Mouse (Mus musculus): ENCODE results near the gene Msi2. TPM values are rescaled to one million over a fixed set of nuclear protein-coding genes. Genes with fewer than 3 reads are reported as not detected.

Gene Msi2
- polyA plus RNA-seq, 1 experiment from 2014 or later = 41.0 TPM

DNA sequence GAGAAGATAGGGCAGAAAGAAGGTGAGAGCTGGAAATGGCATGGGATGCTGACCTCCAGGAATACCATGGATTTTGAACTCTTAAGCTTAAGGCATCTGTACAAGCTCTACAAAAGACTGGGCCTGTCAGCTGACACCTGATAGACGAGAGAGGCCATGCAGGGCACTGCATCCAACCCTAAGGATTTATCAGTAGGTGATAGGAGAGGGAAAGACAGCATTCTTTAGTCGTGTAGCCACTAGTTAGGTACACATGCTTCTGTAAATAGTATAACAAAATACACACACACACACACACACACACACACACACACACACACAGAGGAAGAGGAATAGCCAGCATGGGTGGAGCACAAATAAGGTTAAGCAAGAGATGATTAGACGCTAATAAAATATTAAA lies 269.7 kb downstream of the Msi2 start:
- H3K9ac ChIP-seq (replicated peaks) = no peak overlapping the region
- H3K9me3 ChIP-seq = no peaks in the 10 kb centered on the region
- H3K27me3 ChIP-seq = no peaks in the 10 kb centered on the region
- H3K27ac ChIP-seq = peak overlapping the region; percentile 75; the same call in 1 of the 2 replicates
- no peak overlapping the region for H3K4me3 ChIP-seq (replicated peaks)
- H3K36me3 ChIP-seq = 0 out of 2 replicates have a peak, but pooled peaks cover 5% of the 10 kb centered on the region
- ATAC-seq = no peak
- peaks cover 61% of the 10 kb centered on the region for H3K4me1 ChIP-seq (replicated peaks)
- H3K4me2 ChIP-seq (replicated peaks) = no peak overlapping the region
- WGBS = 65% methylated on average over 3 of the region's 3 CpGs

DNA sequence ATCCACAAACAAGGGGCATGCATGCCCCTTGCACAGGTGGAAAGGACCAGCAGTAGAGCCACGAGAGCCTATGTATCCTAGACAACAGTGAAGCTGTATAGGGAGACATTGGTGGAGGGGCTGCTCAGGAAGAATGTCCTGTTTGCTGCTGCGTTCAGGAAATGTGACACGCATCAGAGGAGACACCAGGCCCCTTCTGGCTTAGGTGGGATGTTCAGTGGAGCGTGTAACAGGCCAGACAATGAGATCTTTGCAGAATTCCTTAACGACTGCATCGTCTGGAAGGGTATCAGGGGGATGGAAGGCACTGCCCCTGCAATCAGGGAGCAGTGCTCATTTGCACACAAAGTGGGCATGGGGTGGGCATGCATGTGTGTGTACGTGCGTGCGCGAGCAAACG lies 271.0 kb downstream of the Msi2 start:
- WGBS = 34% methylated on average over 11 of the region's 11 CpGs

DNA sequence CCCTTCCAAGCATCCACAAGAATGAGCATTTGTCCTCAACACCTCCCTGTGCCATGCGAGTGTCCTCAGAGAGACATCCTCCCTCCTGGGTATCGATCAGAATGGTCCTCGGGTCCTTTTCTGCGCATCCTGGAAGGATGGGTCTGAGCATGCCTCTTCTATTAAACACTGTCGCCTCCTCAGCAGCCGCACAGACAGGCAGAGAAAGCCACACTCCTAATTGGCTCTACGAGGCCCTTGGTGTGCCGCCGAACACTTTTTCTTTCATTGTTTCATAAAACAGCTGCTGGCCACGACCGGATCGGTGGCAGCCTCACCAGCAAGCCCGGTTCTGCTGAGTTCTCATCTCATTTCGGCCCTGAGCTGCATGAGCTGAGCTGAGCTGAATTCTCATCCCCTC lies 274.4 kb downstream of the Msi2 start:
- Histone ChIP-seq H3K9ac (replicated peaks) (0 out of 2 replicates have a peak overlapping the region, but pooled peaks have one; percentile 11), H3K9me3 (no peaks in the 10 kb centered on the region), H3K4me3 (replicated peaks) (no peak overlapping the region), H3K27ac (peak overlapping the region; percentile 79), H3K27me3 (no peaks in the 10 kb centered on the region), H3K4me1 (replicated peaks) (peaks cover 92% of the 10 kb centered on the region), H3K36me3 (no peaks in the 10 kb centered on the region), H3K4me2 (replicated peaks) (0 out of 2 replicates have a peak overlapping the region, but pooled peaks have one; percentile 7)
- 55% methylated on average over 14 of the region's 14 CpGs for WGBS
- ATAC-seq = no peak

More for the DNA sequence above, 271.0 kb downstream of the Msi2 start:
- Histone ChIP-seq H3K36me3 (0 out of 2 replicates have a peak, but pooled peaks cover 5% of the 10 kb centered on the region), H3K27me3 (no peaks in the 10 kb centered on the region), H3K9ac (replicated peaks) (0 out of 2 replicates have a peak overlapping the region, but pooled peaks have one; percentile 2), H3K27ac (peak overlapping the region; percentile 75), H3K4me1 (replicated peaks) (peaks cover 69% of the 10 kb centered on the region), H3K4me3 (replicated peaks) (no peak overlapping the region), H3K9me3 (no peaks in the 10 kb centered on the region), H3K4me2 (replicated peaks) (no peak overlapping the region)
- peak; percentile 54 for ATAC-seq

DNA sequence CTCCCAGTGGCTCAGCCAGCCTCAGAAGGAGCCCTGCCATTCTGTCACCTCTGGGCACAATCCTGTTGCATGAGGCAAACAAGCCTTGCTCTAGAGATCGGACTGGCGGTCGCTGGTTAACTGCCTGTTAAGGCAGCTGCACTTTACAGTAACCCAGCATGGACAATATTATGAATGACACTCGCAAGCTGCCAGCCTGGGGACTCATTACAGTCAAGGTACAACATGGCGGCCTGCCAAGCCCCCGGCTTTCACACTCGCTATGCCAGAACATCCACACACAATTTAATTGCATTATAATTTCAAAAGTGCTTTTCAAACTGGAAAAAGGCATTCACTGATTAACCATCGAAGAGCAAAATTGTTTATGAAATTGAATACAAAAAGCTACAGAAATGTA lies 275.0 kb downstream of the Msi2 start:
- ATAC-seq = no peak
- 44% methylated on average over 8 of the region's 8 CpGs for WGBS
- Histone ChIP-seq H3K27ac (peak overlapping the region; percentile 79), H3K9me3 (no peaks in the 10 kb centered on the region), H3K4me2 (replicated peaks) (no peak overlapping the region), H3K27me3 (no peaks in the 10 kb centered on the region), H3K4me1 (replicated peaks) (peaks cover 92% of the 10 kb centered on the region), H3K9ac (replicated peaks) (0 out of 2 replicates have a peak overlapping the region, but pooled peaks have one; percentile 39), H3K4me3 (replicated peaks) (no peak overlapping the region), H3K36me3 (no peaks in the 10 kb centered on the region)

DNA sequence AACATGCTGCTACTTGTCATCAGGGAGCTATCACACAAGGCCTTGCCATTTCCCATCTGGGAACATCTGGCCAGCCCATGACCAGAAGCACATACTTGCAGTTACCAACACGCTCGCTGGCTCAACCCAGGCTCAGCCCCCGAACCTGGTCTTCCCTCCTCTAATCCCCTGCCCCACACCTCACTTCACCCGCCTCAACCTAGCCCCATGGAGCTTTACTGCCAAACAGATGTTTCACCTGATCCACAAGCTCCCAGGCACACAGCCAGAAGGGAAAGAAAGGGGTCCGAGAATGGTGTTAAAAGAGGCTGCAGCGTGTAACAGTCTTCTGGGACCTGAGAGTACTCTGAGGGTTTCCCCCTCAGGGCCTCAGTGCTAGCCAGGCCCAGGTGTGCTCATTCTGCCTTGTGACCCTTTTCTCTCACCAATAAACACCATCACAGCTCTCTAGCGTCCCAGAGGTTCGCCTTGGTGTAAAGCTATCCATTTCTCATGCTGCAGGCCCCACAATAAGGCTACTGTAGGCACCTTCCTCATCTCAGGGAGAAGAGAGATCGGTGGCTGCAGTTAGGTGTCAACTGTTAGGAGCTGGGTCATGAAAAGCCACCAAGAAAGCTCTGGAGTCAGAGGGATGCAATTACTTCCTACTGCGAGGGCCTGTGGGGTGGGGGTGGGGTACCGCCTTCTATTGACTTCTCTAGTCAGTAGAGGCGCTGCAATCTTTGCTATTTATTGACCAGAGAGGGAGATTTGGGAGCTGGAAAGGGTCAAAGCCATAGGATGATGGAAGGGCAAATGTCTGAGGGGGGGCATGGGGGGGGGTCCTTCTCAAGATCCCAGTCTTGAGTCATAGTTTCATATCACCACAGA lies 276.2 kb downstream of the Msi2 start:
- H3K4me3 ChIP-seq (replicated peaks) = no peak overlapping the region
- no peaks in the 10 kb centered on the region for H3K9me3 ChIP-seq
- WGBS = 66% methylated on average over 12 of the region's 12 CpGs
- peak overlapping the region; percentile 70 for H3K27ac ChIP-seq
- ATAC-seq = no peak
- no peaks in the 10 kb centered on the region for H3K36me3 ChIP-seq
- peaks cover 91% of the 10 kb centered on the region for H3K4me1 ChIP-seq (replicated peaks)
- no peak overlapping the region for H3K9ac ChIP-seq (replicated peaks)
- no peak overlapping the region for H3K4me2 ChIP-seq (replicated peaks)
- H3K27me3 ChIP-seq = no peaks in the 10 kb centered on the region

DNA sequence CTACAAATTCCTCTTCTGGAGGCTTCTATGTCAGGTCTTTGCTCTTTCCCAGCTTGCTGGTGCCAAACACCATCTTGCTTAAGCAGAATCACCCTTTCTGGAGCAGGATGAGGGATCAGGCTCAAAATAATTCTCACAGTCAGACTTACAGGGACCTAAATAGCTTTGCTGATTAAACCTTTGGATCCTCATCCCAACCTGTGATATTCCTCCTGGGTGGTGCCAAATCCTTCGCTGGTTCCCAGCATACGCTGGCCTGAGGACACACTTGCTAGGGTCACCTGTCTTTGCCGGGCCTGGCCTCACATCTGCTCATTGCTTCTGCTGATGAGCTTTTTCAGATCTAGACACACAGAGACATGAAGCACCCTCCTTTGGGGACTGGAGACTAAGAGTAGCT lies 279.7 kb downstream of the Msi2 start:
- no peak overlapping the region for H3K9ac ChIP-seq (replicated peaks)
- 83% methylated on average over 3 of the region's 3 CpGs for WGBS
- peak overlapping the region; percentile 36 for H3K27ac ChIP-seq
- H3K36me3 ChIP-seq = no peaks in the 10 kb centered on the region
- no peaks in the 10 kb centered on the region for H3K9me3 ChIP-seq
- no peak overlapping the region for H3K4me2 ChIP-seq (replicated peaks)
- H3K27me3 ChIP-seq = no peaks in the 10 kb centered on the region
- peaks cover 76% of the 10 kb centered on the region for H3K4me1 ChIP-seq (replicated peaks)
- ATAC-seq = no peak
- H3K4me3 ChIP-seq (replicated peaks) = no peak overlapping the region

DNA sequence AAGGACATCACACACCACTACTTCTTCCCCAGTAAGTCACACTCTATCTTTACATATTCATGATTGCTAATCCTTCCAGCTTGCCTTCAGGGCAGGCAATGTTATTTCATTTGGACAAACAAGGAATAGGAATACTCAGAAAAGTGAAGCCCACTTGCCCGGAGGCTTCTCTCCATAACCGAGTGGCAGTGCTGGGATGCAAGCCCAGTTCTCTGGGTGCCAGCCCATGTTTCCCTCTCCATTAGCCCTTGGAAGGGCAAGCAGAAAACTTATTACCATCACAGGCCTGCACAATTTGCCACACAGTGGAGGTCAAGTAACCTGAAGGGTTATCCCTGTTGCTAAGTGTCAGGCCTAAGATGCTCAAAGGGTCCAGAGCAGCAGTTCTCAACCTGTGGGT lies 281.7 kb downstream of the Msi2 start:
- Histone ChIP-seq H3K9ac (replicated peaks) (peak overlapping the region; percentile 16; the same call in 1 of the 2 replicates), H3K27ac (0 out of 2 replicates have a peak overlapping the region, but pooled peaks have one; percentile 26), H3K4me2 (replicated peaks) (no peak overlapping the region), H3K4me3 (replicated peaks) (no peak overlapping the region), H3K9me3 (no peaks in the 10 kb centered on the region), H3K27me3 (no peaks in the 10 kb centered on the region), H3K36me3 (no peaks in the 10 kb centered on the region), H3K4me1 (replicated peaks) (peaks cover 64% of the 10 kb centered on the region)
- no peak for ATAC-seq
- 38% methylated on average over 2 of the region's 2 CpGs for WGBS

DNA sequence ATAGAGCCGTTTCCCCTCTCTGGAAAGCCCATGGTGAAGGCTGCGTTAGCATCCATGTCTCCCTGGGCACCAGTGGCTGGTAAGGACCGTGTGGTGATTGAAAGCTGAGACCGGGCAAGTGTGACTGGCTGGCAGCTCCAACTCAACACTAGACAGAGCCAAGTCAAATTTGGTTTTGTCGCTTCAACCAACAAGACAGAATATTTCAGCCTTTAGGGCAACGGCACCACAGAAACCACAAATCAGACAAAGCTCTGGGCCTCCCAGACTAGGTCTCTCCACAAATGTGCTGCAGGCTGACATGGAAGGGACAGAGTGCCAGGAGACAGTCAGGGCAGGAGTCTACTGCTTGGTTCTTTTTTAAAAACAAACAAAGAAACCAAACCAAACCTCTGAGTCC lies 282.8 kb downstream of the Msi2 start:
- peak overlapping the region; percentile 26; the same call in 1 of the 2 replicates for H3K27ac ChIP-seq
- H3K27me3 ChIP-seq = no peaks in the 10 kb centered on the region
- no peak overlapping the region for H3K4me2 ChIP-seq (replicated peaks)
- H3K9ac ChIP-seq (replicated peaks) = no peak overlapping the region
- peaks cover 71% of the 10 kb centered on the region for H3K4me1 ChIP-seq (replicated peaks)
- no peaks in the 10 kb centered on the region for H3K36me3 ChIP-seq
- H3K4me3 ChIP-seq (replicated peaks) = no peak overlapping the region
- no peak for ATAC-seq
- WGBS = 82% methylated on average over 6 of the region's 6 CpGs
- no peaks in the 10 kb centered on the region for H3K9me3 ChIP-seq

DNA sequence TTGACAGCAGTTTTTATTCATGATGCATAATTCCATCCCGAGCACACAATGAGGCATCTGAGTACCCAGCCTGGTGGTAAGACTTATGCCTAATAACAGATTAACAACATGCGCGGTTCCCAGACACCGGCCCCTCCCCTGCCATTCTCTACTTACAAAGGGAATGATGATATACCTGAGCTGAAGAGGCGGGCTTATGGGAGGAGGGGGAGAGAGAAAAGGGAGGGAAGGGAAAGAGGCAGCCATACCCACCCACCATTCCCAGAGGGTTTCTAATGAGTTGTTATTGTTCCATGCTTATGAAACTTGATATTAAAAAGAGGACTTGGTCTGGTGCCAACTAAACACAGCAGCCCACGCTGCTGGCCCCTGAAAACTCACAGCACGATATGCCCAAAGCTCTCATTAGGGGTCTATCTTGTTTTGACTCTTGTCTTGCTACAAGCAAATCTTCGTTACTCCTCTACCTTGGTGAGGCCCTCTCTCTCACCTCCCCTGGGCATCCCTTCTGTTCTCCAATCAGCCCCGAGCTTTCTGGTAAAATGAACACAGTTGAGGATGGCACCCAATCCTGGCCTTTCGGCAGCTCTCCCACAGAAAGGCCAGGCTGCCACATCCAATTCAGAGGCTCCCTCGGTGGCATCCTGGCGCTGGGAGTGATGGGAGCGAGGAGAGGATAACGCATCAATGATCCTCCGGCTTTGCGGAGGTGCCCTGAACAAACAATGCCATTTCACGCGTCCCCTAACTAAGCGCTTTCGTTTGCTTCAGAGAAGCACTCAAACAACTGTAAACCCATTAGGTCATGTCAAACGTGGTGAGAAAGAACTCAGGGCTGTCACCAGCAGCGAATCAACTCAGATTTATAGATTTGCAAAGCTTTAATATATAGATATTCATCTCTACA lies 286.7 kb downstream of the Msi2 start:
- WGBS = 30% methylated on average over 22 of the region's 22 CpGs
- H3K4me2 ChIP-seq (replicated peaks) = peak overlapping the region; percentile 16; the same call in 1 of the 2 replicates
- H3K27me3 ChIP-seq = no peaks in the 10 kb centered on the region
- peak overlapping the region; percentile 83 for H3K27ac ChIP-seq
- no peaks in the 10 kb centered on the region for H3K9me3 ChIP-seq
- peaks cover 66% of the 10 kb centered on the region for H3K4me1 ChIP-seq (replicated peaks)
- ATAC-seq = peak; percentile 27
- peak overlapping the region; percentile 1; the same call in 1 of the 2 replicates for H3K9ac ChIP-seq (replicated peaks)
- no peak overlapping the region for H3K4me3 ChIP-seq (replicated peaks)
- peaks cover 3% of the 10 kb centered on the region; the same call in 1 of the 2 replicates for H3K36me3 ChIP-seq

DNA sequence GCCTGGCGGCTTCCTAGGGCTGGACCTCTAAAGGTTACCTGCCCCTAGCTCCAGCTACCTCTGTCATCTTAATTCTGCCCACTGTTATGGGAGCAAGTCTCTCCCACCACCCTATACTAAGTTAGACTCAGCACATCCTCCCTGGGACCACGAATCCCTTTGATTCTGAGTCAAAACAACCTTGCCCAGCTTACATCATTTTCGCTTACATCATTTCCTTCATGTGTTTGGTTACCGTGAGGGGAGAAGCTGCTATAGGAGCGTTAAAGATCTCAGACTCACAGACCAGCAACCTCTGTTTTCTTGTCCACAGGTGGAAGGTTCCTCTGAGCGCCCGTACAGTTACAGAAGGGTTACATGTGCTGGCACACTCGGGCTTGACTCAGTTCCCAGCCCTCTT lies 288.0 kb downstream of the Msi2 start:
- no peak overlapping the region for H3K9ac ChIP-seq (replicated peaks)
- 94% methylated on average over 8 of the region's 8 CpGs for WGBS
- H3K9me3 ChIP-seq = no peaks in the 10 kb centered on the region
- peaks cover 66% of the 10 kb centered on the region for H3K4me1 ChIP-seq (replicated peaks)
- no peaks in the 10 kb centered on the region for H3K27me3 ChIP-seq
- ATAC-seq = no peak
- no peak overlapping the region for H3K4me2 ChIP-seq (replicated peaks)
- H3K4me3 ChIP-seq (replicated peaks) = no peak overlapping the region
- H3K27ac ChIP-seq = peak overlapping the region; percentile 83
- peaks cover 3% of the 10 kb centered on the region; the same call in 1 of the 2 replicates for H3K36me3 ChIP-seq

DNA sequence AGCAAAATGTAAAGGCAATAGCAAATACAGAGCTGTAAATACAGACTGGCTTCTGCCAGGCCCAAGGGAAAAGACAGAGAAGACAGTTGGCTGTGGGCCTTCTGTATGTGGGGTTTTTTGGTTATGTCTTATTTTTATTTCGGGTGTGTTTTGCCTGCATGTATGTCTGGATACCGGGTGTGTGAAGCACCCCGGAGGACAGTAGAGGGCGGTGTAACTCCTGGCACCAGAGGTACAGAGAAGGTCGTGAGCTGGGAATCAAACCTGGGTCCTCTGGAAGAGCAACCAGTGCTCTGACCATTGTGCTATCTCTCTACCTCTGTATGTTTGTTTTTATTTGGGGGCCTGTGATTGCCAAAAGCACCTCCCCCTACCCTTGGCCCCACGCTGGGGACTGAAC lies 288.6 kb downstream of the Msi2 start:
- peaks cover 71% of the 10 kb centered on the region for H3K4me1 ChIP-seq (replicated peaks)
- peak overlapping the region; percentile 83 for H3K27ac ChIP-seq
- H3K27me3 ChIP-seq = no peaks in the 10 kb centered on the region
- H3K4me2 ChIP-seq (replicated peaks) = no peak overlapping the region
- peaks cover 3% of the 10 kb centered on the region; the same call in 1 of the 2 replicates for H3K36me3 ChIP-seq
- H3K9ac ChIP-seq (replicated peaks) = no peak overlapping the region
- 89% methylated on average over 6 of the region's 6 CpGs for WGBS
- H3K4me3 ChIP-seq (replicated peaks) = no peak overlapping the region
- no peaks in the 10 kb centered on the region for H3K9me3 ChIP-seq
- ATAC-seq = no peak

All from midbrain, embryonic 13.5 days (tissue).